Mouse (Mus musculus): ENCODE measurements at regions not wholly inside any gene's neighbourhood (a gene's known extent, or its start where the extent isn't known, plus 50 kb on each side); places are given as distances from the start of the nearest gene placed in this dataset.

- no peak for DNase-seq (ENCODE audit: low read depth)
These were observed 102.1 kb upstream of the Mki67 start for GRCm38 (mm10) chr7:135818298-135818697.

DNA sequence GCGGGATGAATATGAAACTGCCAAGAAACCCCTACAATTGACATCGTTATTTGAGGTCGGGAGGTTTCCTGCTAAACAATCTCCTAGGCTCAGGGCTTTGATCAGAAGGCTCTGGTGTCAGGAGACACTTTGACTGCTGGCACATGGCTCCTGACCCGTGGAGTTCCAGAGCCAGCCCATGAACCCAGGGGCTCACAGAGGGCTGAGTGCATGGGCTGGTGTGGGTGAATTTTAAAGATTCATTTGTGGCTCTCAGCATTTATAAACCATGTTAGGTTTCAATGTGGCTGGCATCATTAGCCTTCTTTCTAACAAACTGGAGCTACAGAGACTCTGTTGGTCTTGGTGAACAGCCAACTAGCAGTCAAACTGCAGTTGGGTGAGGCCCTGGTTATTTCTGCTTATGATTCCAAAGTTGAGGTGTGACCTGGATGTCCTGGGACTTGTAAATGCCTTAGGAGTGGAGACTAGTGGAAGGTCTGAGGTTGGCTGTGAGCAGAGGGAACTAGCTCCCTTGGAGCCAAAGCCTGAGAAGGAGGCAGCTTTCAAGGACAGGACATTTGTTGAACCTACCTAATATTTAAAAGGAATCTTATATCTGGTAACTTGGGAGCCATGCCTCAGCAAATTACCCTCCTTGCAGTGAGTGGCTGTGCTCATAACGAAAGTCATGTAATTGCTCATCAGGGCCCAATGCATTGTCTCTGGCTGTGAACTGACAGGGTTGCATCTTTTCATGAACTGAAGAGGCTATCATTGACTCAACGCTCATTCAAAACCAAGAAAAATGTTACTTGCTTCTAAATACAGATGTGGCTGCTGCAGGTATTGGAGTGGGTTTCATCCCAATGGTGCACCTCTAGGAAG lies 108.0 kb upstream of the Mki67 start:
- DNase-seq (ENCODE audit: low read depth): no peak

DNA sequence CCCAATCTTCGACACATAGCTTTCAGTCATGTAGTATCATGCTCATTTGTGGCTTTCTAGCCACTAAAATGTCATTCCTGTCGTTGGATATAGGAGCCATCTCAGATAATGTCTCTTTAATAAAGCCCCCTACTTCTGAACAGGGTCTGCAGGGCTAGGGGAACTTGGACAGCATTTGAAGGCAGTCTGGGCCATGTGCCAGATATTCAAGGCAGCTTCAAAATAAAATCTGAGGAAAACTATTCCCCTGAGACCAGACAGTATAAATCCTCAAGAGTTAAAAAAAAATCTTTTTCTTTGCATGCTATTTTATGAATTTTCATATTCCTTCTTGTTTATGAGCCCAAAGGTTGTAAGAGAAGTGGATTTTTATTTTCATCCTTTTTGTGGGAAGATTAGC lies 113.1 kb upstream of the Mki67 start:
- DNase-seq (ENCODE audit: low read depth): no peak

GRCm38 (mm10) chr7:135833425-135833824 lies 117.3 kb upstream of the Mki67 start:
- no peak for DNase-seq (ENCODE audit: low read depth)

DNA sequence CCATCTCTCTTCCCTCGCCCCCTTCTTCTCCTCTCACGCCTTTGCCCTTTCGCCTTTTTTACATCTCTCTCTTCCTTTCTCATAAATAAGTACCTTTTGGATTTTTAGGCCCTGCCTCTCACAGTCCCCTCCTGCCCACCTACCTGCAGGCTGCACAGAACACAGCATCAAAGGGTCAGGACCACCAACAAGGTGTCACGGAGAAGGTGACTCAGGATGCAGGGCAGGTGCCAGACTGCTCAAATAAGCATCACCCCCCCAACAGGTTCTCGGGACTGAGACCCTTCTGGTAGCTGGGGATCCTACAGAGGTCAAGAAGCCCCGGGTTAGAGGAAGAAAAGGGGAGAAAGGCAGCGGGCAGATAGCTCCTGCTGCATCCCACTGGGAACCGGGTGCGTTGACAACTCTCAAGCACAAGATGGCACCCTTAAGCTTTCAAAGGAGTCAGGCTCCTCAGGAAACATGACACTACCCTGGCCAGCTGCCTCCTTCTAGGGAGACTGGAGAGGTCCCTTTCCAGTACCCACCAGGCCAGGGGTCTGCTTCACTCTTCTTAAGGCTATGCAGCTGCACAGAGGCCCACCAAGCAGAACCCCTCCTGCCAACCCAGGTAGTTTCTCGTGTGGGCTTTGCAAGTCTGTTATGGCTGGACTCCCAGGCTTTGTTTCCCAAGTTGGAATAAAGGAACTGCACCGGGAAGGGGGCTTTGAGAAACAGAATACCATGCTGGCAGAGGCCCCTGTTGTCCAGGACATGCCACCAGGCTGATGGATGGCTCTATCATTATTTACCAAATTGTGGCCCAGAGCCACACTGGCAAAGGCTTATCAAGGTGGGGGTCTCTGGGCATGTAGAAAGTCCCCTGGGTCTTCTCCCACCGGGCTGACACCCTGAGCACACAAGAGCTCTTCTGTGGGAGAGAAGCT lies 120.9 kb upstream of the Mki67 start:
- DNase-seq (ENCODE audit: low read depth): no peak

GRCm38 (mm10) chr7:135844018-135844417 lies 127.9 kb upstream of the Mki67 start:
- no peak for DNase-seq (ENCODE audit: low read depth)

GRCm38 (mm10) chr7:135847304-135847703 lies 131.1 kb upstream of the Mki67 start:
- DNase-seq (ENCODE audit: low read depth): no peak

DNA sequence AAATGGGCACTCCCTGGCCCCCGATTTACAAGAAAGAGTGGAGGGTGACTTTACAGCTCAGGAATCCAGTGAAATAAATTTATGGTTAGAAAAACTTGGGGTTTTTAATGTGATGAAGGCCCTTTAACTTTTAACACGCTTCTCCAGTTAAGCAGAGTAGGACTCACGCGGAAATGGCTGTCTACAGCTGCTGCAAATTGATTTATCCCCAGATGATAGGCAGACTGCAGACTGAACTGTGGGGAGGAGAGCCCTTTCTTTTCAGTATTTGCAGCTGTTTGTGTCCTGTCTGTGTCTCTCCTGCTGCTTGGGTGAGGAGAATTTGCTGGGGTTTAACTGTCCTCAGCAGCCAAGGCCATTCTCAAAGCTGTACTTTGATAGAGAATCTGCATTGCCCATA lies 132.0 kb upstream of the Mki67 start:
- DNase-seq (ENCODE audit: low read depth): no peak

DNA sequence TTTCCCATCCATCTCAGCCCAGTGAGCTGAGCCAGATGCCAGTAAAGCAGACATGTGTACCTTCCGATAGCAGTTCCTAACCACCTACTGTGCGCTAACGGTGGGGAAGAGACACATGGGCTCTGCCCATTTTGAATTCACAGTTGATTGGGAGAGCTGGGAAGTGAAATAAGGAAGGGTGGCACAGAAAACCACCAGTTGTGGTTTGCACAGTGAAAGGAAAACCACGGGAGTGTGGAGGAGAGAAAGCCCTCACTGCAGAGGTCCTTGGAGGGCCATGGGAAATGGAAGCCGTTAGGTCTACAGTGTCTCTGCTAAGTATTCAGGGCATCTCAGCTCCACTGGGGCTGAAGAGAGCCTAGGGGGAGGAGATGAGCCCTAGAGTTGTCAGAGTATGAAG lies 132.7 kb upstream of the Mki67 start:
- DNase-seq (ENCODE audit: low read depth): no peak

- no peak for DNase-seq (ENCODE audit: low read depth)
These were observed 137.1 kb upstream of the Mki67 start for GRCm38 (mm10) chr7:135853127-135853813.

- DNase-seq (ENCODE audit: low read depth): no peak
These were observed 137.7 kb upstream of the Mki67 start for GRCm38 (mm10) chr7:135853814-135854324.

- DNase-seq (ENCODE audit: low read depth): no peak
These were observed 144.1 kb upstream of the Mki67 start for GRCm38 (mm10) chr7:135860288-135860687.

- no peak for DNase-seq (ENCODE audit: low read depth)
These were observed 144.7 kb upstream of the Mki67 start for GRCm38 (mm10) chr7:135860741-135861408.

- no peak for DNase-seq (ENCODE audit: low read depth)
These were observed 145.2 kb upstream of the Mki67 start for GRCm38 (mm10) chr7:135861409-135861805.

GRCm38 (mm10) chr7:135863581-135864426 lies 147.6 kb upstream of the Mki67 start:
- no peak for DNase-seq (ENCODE audit: low read depth)

DNA sequence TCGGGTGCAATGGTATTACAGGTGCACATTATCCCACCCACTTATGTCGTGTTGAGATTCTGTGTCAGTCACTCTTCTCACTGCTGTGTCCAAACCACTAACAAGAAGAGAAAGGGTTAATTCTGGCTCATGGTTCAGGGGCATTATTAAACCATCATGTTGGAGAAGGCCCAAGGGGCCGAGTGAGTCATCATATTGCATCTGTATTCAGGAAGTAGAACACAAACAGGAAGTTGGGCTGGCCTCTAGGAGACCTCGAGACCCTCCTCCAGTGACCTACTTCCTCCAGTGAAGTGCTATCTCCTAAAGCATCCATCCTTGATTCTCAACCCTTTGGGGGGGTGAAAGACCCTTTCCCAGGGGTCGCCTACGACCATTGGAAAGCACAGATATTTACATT lies 154.8 kb upstream of the Mki67 start:
- no peak for DNase-seq (ENCODE audit: low read depth)

- no peak for DNase-seq (ENCODE audit: low read depth)
These were observed 161.1 kb upstream of the Mki67 start for GRCm38 (mm10) chr7:135877091-135877874.

GRCm38 (mm10) chr7:135878750-135879149 lies 162.6 kb upstream of the Mki67 start:
- no peak for DNase-seq (ENCODE audit: low read depth)

DNA sequence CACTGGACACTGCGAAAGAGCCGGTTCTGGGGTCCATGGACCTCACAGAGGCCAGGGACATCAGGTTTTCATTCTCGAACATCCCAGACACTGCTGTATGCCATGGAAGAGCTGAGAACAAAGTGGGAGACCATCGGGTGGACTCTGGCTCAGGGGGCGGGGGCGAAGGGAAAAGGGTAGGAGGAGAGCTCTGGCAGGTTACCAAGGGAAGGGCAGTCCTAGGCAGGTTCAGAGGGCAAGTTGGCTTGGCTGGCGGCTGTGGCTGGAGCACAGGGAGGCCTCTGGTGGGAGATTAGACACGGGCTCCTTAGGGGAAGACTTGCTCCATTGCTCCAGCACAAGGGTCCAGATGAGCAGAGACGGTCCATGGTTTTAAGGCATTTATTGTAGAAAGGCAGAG lies 164.3 kb upstream of the Mki67 start:
- DNase-seq (ENCODE audit: low read depth): no peak

DNA sequence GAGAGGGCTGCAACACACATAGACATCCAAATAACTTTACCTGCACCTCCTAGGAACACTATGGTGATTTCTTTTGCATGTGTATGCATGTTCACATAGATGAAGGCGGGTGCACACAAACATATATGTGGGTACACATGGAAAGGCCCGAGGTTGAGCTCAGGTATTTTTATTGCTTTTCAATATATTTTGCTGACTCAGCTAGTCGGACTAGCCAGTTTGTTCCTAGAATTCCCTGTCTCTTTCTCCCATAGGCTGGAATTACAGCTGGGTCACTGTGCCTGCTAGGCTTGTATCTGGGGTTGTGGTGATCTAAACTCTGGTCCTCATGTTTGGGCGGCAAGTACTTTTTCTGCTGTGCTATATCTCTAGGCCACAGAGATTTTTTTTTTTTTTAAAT lies 166.1 kb upstream of the Mki67 start:
- DNase-seq (ENCODE audit: low read depth): no peak

All from c-Kit-positive CD71-positive TER-119-negative erythroid progenitor cells, embryonic 14.5 days (primary cell).